Mouse (Mus musculus) heart, embryonic 14.5 days (tissue): Measurements from ENCODE around the gene Cd52. TPM values are rescaled to one million over a fixed set of nuclear protein-coding genes. Genes with fewer than 3 reads are reported as not detected.

ENCODE experiments used
- ATAC-seq: fragments of 200-750 bp; cut with Nextera tagmentation; 2 replicates; pipeline ENCODE4 v1.8.0; 2017; ENCODE audit warnings: low read depth, moderate TSS enrichment; ENCODE audit not compliant: insufficient number of reproducible peaks, insufficient read depth, low FRiP score
- H3K27ac ChIP-seq, 2 experiments: fragments of 200-500 bp in 1 of 2; fragments of 300-500 bp in 1 of 2; sonication (generic) in 1 of 2; replicated peaks in 1 of 2; 2 replicates each; pipeline ENCODE4 v1.5.1; 2012 to 2014; ENCODE audit warnings: low read depth in 2 of 2, low read length in 2 of 2, control low read depth in 1 of 2, mild to moderate bottlenecking in 1 of 2, mixed read lengths in 1 of 2; ENCODE audit not compliant: control insufficient read depth in 1 of 2, insufficient read depth in 1 of 2
- H3K27me3 ChIP-seq: fragments of 300-500 bp; sonication (generic); 2 replicates; pipeline ENCODE4 v1.6.1; 2014; ENCODE audit warnings: mild to moderate bottlenecking, low read length, control low read depth; ENCODE audit not compliant: control insufficient read depth, insufficient read depth
- H3K36me3 ChIP-seq: fragments of 300-500 bp; sonication (generic); 2 replicates; pipeline ENCODE4 v1.6.1; 2014; ENCODE audit warnings: mild to moderate bottlenecking, control low read depth, low read length, mixed read lengths; ENCODE audit not compliant: control insufficient read depth, insufficient read depth
- H3K4me1 ChIP-seq, 2 experiments: fragments of 200-500 bp in 1 of 2; fragments of 300-500 bp in 1 of 2; sonication (generic) in 1 of 2; 2 replicates each; pipeline ENCODE4 v1.6.1; 2012 to 2014; ENCODE audit warnings: low read length in 2 of 2, control low read depth in 1 of 2, mixed read lengths in 1 of 2; ENCODE audit not compliant: control insufficient read depth in 2 of 2, insufficient read depth in 2 of 2
- H3K4me2 ChIP-seq: fragments of 300-500 bp; sonication (generic); 2 replicates; pipeline ENCODE4 v1.6.1; 2014; ENCODE audit warnings: mild to moderate bottlenecking, low read length
- H3K4me3 ChIP-seq, 2 experiments: fragments of 200-500 bp in 1 of 2; fragments of 300-500 bp in 1 of 2; sonication (generic) in 1 of 2; 2 replicates each; pipeline ENCODE4 v1.5.1; 2012 to 2014; ENCODE audit warnings: low read length in 2 of 2, mild to moderate bottlenecking in 2 of 2, control low read depth in 1 of 2, low read depth in 1 of 2, moderate library complexity in 1 of 2; ENCODE audit not compliant: control insufficient read depth in 1 of 2, insufficient read depth in 1 of 2
- H3K9ac ChIP-seq: fragments of 300-500 bp; sonication (generic); 2 replicates; pipeline ENCODE4 v1.6.1; 2014; ENCODE audit warnings: mild to moderate bottlenecking, low read length
- H3K9me3 ChIP-seq: fragments of 300-500 bp; sonication (generic); 2 replicates; pipeline ENCODE4 v1.6.1; 2016; ENCODE audit warnings: low read length, control low read depth; ENCODE audit not compliant: control insufficient read depth
- WGBS: fragments of 180-500 bp; shearing (Covaris S2); extraction: QIAGEN DNeasy Blood & Tissue Kit; methylation state at CpG from one replicate; pipeline ENCODE4 v1.1.7; 2014; 5-methylcytosine and 5-hydroxymethylcytosine counted together
- polyA plus RNA-seq: library from polyadenylated mRNA; unstranded; fragments of >200 nt; fragmentation: Nextera tagmentation; extraction: Ambion mirVana; gene quantifications from 2 replicates; pipeline ENCODE4 v1.2.1, GENCODE M21; 2014

The Cd52 gene
- polyA plus RNA-seq, 1 experiment from 2014 or later: 10.7 TPM

DNA sequence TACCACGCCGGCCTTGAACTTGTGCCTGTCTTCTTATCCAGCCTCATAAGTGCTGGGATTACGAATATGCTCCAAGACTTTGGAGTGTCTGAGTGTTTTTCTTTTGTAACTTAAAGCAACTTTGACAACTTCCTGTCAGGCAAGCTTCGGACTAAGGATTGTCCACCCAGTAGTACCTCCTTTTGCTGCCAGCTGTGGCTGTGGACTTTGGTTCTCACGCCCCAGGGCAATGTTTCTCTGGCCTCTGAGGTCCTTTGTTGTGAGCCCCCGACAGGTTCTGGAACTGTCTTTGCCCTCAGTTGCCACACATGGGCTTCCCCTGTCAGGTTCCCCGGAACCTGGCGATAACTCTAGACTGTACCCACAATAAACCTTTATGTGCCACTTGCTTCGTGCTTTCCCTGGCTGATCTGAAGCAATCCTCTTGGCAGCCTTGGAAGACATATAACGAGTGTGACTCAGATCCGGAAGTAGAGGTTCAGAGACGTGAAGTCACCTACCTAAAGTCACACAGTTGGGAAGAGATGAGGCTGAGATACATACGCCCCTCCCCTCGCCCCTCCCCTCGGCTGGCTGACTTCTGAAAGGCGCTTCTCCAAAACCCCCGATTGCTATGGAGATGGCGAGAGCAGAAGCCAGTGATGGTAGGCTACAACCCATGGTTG is 33.6 kb downstream of the Cd52 start:
- Histone ChIP-seq H3K4me2 (no peak overlapping the region), H3K4me3 (no peak overlapping the region), H3K36me3 (no peaks in the 10 kb centered on the region), H3K4me1 (peaks cover 4% of the 10 kb centered on the region in 2 experiments; a peak in 2 of 4 replicates), H3K9ac (no peak overlapping the region), H3K27ac (no peak overlapping the region), H3K9me3 (no peaks in the 10 kb centered on the region), H3K27me3 (peaks cover 28% of the 10 kb centered on the region)
- WGBS: 56% methylated on average over 18 of the region's 18 CpGs
- no peak for ATAC-seq

- peaks cover 25% of the 10 kb centered on the region for H3K27me3 ChIP-seq
- no peak within 1 kb of the TSS for H3K27ac ChIP-seq
- H3K4me1 ChIP-seq: peaks cover 4% of the 10 kb centered on the region in 2 experiments; a peak in 2 of 4 replicates
- no peak within 1 kb of the TSS for H3K4me3 ChIP-seq
- no peak for ATAC-seq
- no peaks in the 10 kb centered on the region for H3K9me3 ChIP-seq
- no peak within 1 kb of the TSS for H3K4me2 ChIP-seq
- no peak within 1 kb of the TSS for H3K9ac ChIP-seq
- H3K36me3 ChIP-seq: no peaks in the 10 kb centered on the region
- WGBS: 33% methylated on average over 28 of the region's 28 CpGs
These were observed 34.6 kb downstream of the Cd52 start, which contains the start of gene Crybg2 for GRCm38 (mm10) chr4:134060135-134060865. Crybg2 (plus strand) TSS chr4:134060815.

DNA sequence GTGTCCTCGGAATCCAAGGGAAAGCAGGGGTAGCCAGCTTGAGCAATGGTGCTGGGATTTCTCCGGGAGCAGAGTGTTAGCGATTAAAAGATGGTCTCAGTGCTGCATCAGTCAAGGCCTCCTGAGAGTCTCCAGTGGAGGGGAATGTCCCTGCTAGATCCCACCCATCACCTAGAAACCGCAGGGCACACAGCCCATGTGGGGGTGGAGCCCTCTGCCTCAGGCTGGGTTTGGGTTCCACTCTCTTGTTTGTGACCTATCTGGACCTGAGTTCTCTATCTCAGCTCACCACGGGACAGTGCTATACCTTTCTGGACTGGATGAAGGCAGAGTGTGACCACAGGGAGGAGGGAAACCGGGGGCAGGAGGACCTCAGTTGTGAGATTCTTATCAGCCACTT is 36.0 kb downstream of the Cd52 start:
- 69% methylated on average over 6 of the region's 6 CpGs for WGBS
- Histone ChIP-seq H3K27ac (no peak overlapping the region), H3K36me3 (no peaks in the 10 kb centered on the region), H3K27me3 (peaks cover 20% of the 10 kb centered on the region; the same call in 1 of the 2 replicates), H3K4me3 (no peak overlapping the region), H3K4me2 (no peak overlapping the region), H3K9ac (no peak overlapping the region), H3K9me3 (no peaks in the 10 kb centered on the region), H3K4me1 (peaks cover 4% of the 10 kb centered on the region in 2 experiments; a peak in 2 of 4 replicates)
- no peak for ATAC-seq

DNA sequence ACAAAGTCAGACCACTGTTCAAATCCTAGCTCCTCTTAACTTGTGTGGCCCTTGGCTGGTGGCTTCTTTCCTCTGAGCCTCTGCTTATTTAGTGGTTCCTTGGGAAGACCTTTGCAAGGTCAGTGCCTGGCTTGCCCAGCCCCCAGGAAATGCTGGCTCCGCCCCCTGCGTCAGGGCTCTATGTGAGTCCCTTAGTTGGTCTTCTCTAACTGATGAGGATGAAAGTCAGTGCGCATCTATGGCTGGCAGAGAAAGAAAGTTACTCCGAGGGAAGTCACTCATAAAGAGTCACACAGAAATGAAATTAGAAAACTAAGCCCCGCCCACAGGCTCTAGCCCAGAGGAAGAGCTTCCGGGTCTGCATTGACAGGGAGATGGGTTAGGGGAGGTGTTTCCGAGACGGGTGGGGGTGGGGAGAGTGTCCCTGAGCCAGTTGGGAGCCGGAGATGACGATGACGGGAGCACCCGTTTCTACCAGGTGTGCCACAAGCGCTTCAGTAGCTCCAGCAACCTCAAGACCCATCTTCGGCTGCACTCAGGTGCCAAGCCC is 36.6 kb downstream of the Cd52 start:
- no peak for ATAC-seq
- no peak overlapping the region for H3K9ac ChIP-seq
- H3K36me3 ChIP-seq: no peaks in the 10 kb centered on the region
- peaks cover 14% of the 10 kb centered on the region; the same call in 1 of the 2 replicates for H3K27me3 ChIP-seq
- peak overlapping the region; percentile 43 for H3K4me2 ChIP-seq
- H3K4me1 ChIP-seq: peaks cover 4% of the 10 kb centered on the region in 2 experiments; a peak in 2 of 4 replicates
- no peaks in the 10 kb centered on the region for H3K9me3 ChIP-seq
- H3K27ac ChIP-seq: no peak overlapping the region
- H3K4me3 ChIP-seq: peak overlapping the region in 1 of 2 experiments; percentile 14; a peak in 1 of 4 replicates
- 22% methylated on average over 14 of the region's 14 CpGs for WGBS

DNA sequence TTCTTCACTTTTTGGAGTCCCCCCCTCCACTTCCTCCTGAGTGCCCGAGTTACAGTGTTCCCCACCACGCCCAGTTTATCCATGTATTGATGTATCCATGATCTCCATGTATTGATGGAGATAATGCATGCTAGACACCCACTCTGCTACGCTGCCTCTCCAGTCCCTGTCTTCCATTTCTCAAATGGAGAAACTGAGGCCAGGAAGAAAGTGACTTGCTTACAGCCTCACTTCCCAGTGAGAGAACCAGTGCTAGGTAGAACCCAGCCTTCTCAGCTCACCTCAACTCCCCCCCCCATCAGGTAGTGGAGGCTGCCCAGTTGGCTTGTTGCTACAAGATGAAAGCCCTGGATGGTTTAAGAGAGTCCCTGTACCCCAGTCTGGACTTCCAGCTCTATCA is 41.3 kb downstream of the Cd52 start, which contains the start of gene Zfp683:
Gene Zfp683 (plus strand): TSS at position 301 of the 400 bp plus-strand sequence.
- no peak within 1 kb of the TSS for H3K4me3 ChIP-seq
- peak within 1 kb of the TSS in 1 of 2 experiments; percentile 20; a peak in 1 of 4 replicates for H3K27ac ChIP-seq
- no peaks in the 10 kb centered on the region for H3K36me3 ChIP-seq
- 88% methylated on average over 3 of the region's 3 CpGs for WGBS
- no peaks in the 10 kb centered on the region for H3K27me3 ChIP-seq
- peak within 1 kb of the TSS; percentile 26; the same call in 1 of the 2 replicates for H3K9ac ChIP-seq
- H3K4me1 ChIP-seq: peaks cover 12 to 17% of the 10 kb centered on the region in 2 experiments
- 0 out of 2 replicates have a peak, but pooled peaks cover 3% of the 10 kb centered on the region for H3K9me3 ChIP-seq
- H3K4me2 ChIP-seq: no peak within 1 kb of the TSS
- ATAC-seq: no peak

- Histone ChIP-seq H3K27ac (peak overlapping the region in 1 of 2 experiments; percentile 20; a peak in 1 of 4 replicates), H3K4me3 (no peak overlapping the region), H3K36me3 (no peaks in the 10 kb centered on the region), H3K9ac (peak overlapping the region; percentile 26; the same call in 1 of the 2 replicates), H3K27me3 (no peaks in the 10 kb centered on the region), H3K4me1 (peaks cover 14 to 16% of the 10 kb centered on the region in 2 experiments), H3K4me2 (no peak overlapping the region), H3K9me3 (0 out of 2 replicates have a peak, but pooled peaks cover 3% of the 10 kb centered on the region)
- 3% methylated on average over 8 of the region's 8 CpGs for WGBS
- peak; percentile 68; the same call in 1 of the 2 replicates for ATAC-seq
These were observed 42.3 kb downstream of the Cd52 start for GRCm38 (mm10) chr4:134052560-134052959.

- H3K27ac ChIP-seq: peak overlapping the region in 1 of 2 experiments; percentile 20; a peak in 1 of 4 replicates
- no peak overlapping the region for H3K9ac ChIP-seq
- no peak overlapping the region for H3K4me2 ChIP-seq
- H3K27me3 ChIP-seq: no peaks in the 10 kb centered on the region
- no peaks in the 10 kb centered on the region for H3K36me3 ChIP-seq
- no peak overlapping the region for H3K4me3 ChIP-seq
- H3K4me1 ChIP-seq: peaks cover 16% of the 10 kb centered on the region in 2 experiments
- no peak for ATAC-seq
- whole genome bisulfite sequencing: 79% methylated on average over 5 of the region's 5 CpGs
- H3K9me3 ChIP-seq: 0 out of 2 replicates have a peak, but pooled peaks cover 3% of the 10 kb centered on the region
These were observed 43.0 kb downstream of the Cd52 start for GRCm38 (mm10) chr4:134051912-134052311.
